Mouse (Mus musculus): ENCODE measurements at regions not wholly inside any gene's neighbourhood (a gene's known extent, or its start where the extent isn't known, plus 50 kb on each side); places are given as distances from the start of the nearest gene placed in this dataset.
A peak's percentile ranks its signal among the peaks of the same experiment; 100 is the strongest.

DNA sequence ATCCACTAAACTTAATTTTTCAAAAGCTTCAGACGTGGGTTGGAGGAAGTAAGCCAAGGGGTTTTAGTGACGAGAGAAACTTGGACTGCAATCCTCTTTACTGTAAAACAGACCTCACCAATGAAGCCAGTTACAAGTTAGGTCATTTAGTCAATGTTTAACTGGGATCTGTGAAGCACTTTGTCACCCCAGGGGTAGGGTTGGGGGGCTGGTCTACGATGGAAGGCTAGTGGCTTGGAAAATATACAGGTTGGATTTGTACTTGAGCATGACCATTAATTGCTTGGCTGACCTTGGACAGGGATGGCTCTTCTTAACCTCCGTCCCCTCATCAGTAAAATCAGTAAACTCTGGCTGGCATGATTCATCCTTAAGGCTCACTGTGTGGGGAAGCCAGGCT is 142.2 kb downstream of the Pax1 start:
- Histone ChIP-seq H3K4me3 (ENCODE audit: insufficient read depth in 1 of 2, low read depth in 1 of 2, low read length in 2 of 2, poor library complexity in 1 of 2, severe bottlenecking in 1 of 2) (no peak overlapping the region), H3K27ac (ENCODE audit: insufficient read depth, low read depth, low read length, poor library complexity, severe bottlenecking) (no peak overlapping the region), H3K9ac (ENCODE audit: insufficient read depth, low read depth, low read length, poor library complexity, severe bottlenecking) (no peak overlapping the region), H3K9me3 (ENCODE audit: control insufficient read depth, insufficient read depth, low read depth, low read length) (no peaks in the 10 kb centered on the region), H3K36me3 (ENCODE audit: control insufficient read depth, insufficient read depth, low read length, poor library complexity, severe bottlenecking) (no peaks in the 10 kb centered on the region), H3K4me1 (ENCODE audit: control insufficient read depth in 2 of 2, insufficient read depth in 2 of 2, low read length in 2 of 2, poor library complexity in 1 of 2) (no peaks in the 10 kb centered on the region)
- DNase-seq (ENCODE audit: low read depth, low spot score), result no peak
- in situ Hi-C loops (cut with MboI; ENCODE audit: low sequenced_read_pairs in 2 of 2, unreplicated experiment in 2 of 2), result no loop called here
- TF ChIP-seq ZNF384 (IDR thresholded peaks at IDR 0.05; ENCODE audit: low read depth, low read length) (no peak), MAFK (IDR thresholded peaks at IDR 0.05; ENCODE audit: insufficient read depth, low read depth, low read length) (no peak), ZC3H11A (IDR thresholded peaks at IDR 0.05; ENCODE audit: borderline replicate concordance, low read depth, low read length) (no peak), HCFC1 (IDR thresholded peaks at IDR 0.05; ENCODE audit: borderline replicate concordance, insufficient read depth, low read length) (no peak), CHD2 (IDR thresholded peaks at IDR 0.05; ENCODE audit: low read depth, low read length) (no peak)

DNA sequence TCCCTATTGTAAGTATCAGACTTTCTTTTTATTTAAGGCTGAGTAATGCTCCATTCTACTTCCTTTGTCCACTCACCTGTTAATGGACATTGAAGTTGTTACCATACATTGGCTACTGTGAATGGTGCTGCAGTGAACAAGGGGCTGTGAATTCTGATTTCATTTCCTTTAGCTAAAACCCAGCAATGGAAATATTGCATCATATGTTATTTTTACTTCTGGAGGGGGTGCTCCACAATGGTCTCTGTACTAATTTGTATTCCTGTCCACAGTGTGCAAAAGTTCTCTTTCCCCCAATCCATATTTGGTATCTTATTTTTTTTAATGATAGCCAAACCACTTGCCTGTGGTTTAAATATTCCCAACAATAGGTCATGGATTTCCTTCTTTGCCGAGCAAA is 137.0 kb downstream of the Pax1 start:
- Histone ChIP-seq H3K4me3 (ENCODE audit: insufficient read depth in 1 of 2, low read depth in 1 of 2, low read length in 2 of 2, poor library complexity in 1 of 2, severe bottlenecking in 1 of 2) (no peak overlapping the region), H3K4me1 (ENCODE audit: control insufficient read depth in 2 of 2, insufficient read depth in 2 of 2, low read length in 2 of 2, poor library complexity in 1 of 2) (no peaks in the 10 kb centered on the region), H3K9ac (ENCODE audit: insufficient read depth, low read depth, low read length, poor library complexity, severe bottlenecking) (no peak overlapping the region), H3K36me3 (ENCODE audit: control insufficient read depth, insufficient read depth, low read length, poor library complexity, severe bottlenecking) (no peaks in the 10 kb centered on the region), H3K27ac (ENCODE audit: insufficient read depth, low read depth, low read length, poor library complexity, severe bottlenecking) (no peak overlapping the region), H3K9me3 (ENCODE audit: control insufficient read depth, insufficient read depth, low read depth, low read length) (no peaks in the 10 kb centered on the region)
- in situ Hi-C loops (cut with MboI; ENCODE audit: low sequenced_read_pairs in 2 of 2, unreplicated experiment in 2 of 2), result no loop called here
- TF ChIP-seq ZC3H11A (IDR thresholded peaks at IDR 0.05; ENCODE audit: borderline replicate concordance, low read depth, low read length) (no peak), MAFK (IDR thresholded peaks at IDR 0.05; ENCODE audit: insufficient read depth, low read depth, low read length) (no peak), HCFC1 (IDR thresholded peaks at IDR 0.05; ENCODE audit: borderline replicate concordance, insufficient read depth, low read length) (no peak), CHD2 (IDR thresholded peaks at IDR 0.05; ENCODE audit: low read depth, low read length) (no peak), ZNF384 (IDR thresholded peaks at IDR 0.05; ENCODE audit: low read depth, low read length) (no peak)
- DNase-seq (ENCODE audit: low read depth, low spot score), result no peak

DNA sequence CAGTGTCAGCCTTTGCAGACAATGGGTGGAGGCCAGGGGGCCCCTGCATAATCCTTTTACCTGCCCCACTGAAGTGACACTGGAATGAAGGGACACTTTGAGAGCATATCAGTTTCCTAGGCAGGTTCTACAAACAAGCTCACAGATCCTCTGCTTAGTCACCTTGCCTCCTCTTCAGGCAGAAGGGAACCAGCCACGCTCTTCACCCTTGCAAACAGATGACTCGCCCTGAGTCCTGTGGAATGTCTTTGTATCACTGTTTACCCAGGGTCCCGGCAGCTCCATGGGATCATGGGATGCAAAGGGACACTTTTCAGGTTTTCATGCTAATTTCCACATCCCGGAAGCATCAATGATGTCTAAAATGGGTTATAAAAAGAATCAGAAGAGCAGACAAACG is 94.2 kb downstream of the Pax1 start:
- in situ Hi-C loops (cut with MboI; ENCODE audit: low sequenced_read_pairs in 2 of 2, unreplicated experiment in 2 of 2), result no loop called here
- H3K9ac ChIP-seq (ENCODE audit: insufficient read depth, low read depth, low read length, poor library complexity, severe bottlenecking), result no peak overlapping the region
- DNase-seq (ENCODE audit: low read depth, low spot score), result peak; percentile 8
- no peaks in the 10 kb centered on the region for H3K36me3 ChIP-seq (ENCODE audit: control insufficient read depth, insufficient read depth, low read length, poor library complexity, severe bottlenecking)
- no peaks in the 10 kb centered on the region for H3K9me3 ChIP-seq (ENCODE audit: control insufficient read depth, insufficient read depth, low read depth, low read length)
- TF ChIP-seq MAFK (IDR thresholded peaks at IDR 0.05; ENCODE audit: insufficient read depth, low read depth, low read length) (no peak), CHD2 (IDR thresholded peaks at IDR 0.05; ENCODE audit: low read depth, low read length) (no peak), HCFC1 (IDR thresholded peaks at IDR 0.05; ENCODE audit: borderline replicate concordance, insufficient read depth, low read length) (no peak), ZC3H11A (IDR thresholded peaks at IDR 0.05; ENCODE audit: borderline replicate concordance, low read depth, low read length) (no peak), ZNF384 (IDR thresholded peaks at IDR 0.05; ENCODE audit: low read depth, low read length) (no peak)
- no peak overlapping the region for H3K4me3 ChIP-seq (ENCODE audit: insufficient read depth in 1 of 2, low read depth in 1 of 2, low read length in 2 of 2, poor library complexity in 1 of 2, severe bottlenecking in 1 of 2)
- H3K4me1 ChIP-seq (ENCODE audit: control insufficient read depth in 2 of 2, insufficient read depth in 2 of 2, low read length in 2 of 2, poor library complexity in 1 of 2), result no peaks in the 10 kb centered on the region
- no peak overlapping the region for H3K27ac ChIP-seq (ENCODE audit: insufficient read depth, low read depth, low read length, poor library complexity, severe bottlenecking)

DNA sequence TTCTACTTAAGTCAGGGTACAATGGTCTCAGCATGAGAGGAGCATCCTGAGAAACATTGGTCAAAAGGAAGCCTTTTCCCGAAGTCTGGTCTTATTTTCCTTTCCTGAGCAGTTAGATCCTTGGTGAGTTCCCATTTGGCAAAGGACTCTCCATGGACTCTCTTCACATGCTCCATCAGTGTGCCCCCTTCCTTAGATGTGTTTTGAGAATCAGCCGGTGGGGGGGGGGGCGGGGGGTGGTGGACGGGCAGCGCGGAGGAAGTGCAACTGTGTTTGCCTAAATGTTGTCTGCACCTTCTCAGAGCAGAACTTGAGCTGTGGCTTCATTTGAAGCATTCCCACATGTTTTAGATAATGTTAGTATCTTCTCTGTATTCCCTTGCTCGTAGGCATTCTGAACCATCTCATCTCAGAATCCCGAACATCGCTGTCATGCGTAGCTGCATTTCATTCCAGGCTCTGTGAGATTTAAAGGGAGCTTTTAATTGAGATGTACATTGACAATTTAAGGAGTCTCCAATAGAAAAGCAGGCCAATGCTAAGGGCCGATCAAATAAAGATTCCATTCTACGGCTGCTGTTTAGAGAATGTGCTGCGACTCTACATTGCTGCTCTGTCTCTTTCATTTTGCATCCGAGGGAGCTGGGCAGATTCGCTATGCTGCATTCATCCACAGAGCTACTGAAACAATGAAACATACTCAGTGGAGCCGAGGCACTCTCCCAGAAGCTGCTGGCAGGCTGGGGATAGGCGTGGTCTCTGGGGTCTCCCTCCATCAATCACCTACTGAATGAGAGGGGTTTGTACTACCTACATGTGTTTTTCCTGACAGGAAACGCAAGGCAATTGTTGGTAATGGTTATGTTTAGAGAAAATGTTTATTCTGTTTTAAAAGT is 92.9 kb downstream of the Pax1 start:
- H3K9ac ChIP-seq (ENCODE audit: insufficient read depth, low read depth, low read length, poor library complexity, severe bottlenecking), result no peak overlapping the region
- in situ Hi-C loops (cut with MboI; ENCODE audit: low sequenced_read_pairs in 2 of 2, unreplicated experiment in 2 of 2), result no loop called here
- DNase-seq (ENCODE audit: low read depth, low spot score), result no peak
- H3K36me3 ChIP-seq (ENCODE audit: control insufficient read depth, insufficient read depth, low read length, poor library complexity, severe bottlenecking), result no peaks in the 10 kb centered on the region
- H3K4me1 ChIP-seq (ENCODE audit: control insufficient read depth in 2 of 2, insufficient read depth in 2 of 2, low read length in 2 of 2, poor library complexity in 1 of 2), result no peaks in the 10 kb centered on the region
- H3K27ac ChIP-seq (ENCODE audit: insufficient read depth, low read depth, low read length, poor library complexity, severe bottlenecking), result no peak overlapping the region
- H3K9me3 ChIP-seq (ENCODE audit: control insufficient read depth, insufficient read depth, low read depth, low read length), result no peaks in the 10 kb centered on the region
- TF ChIP-seq ZC3H11A (IDR thresholded peaks at IDR 0.05; ENCODE audit: borderline replicate concordance, low read depth, low read length) (no peak), ZNF384 (IDR thresholded peaks at IDR 0.05; ENCODE audit: low read depth, low read length) (no peak), CHD2 (IDR thresholded peaks at IDR 0.05; ENCODE audit: low read depth, low read length) (no peak), HCFC1 (IDR thresholded peaks at IDR 0.05; ENCODE audit: borderline replicate concordance, insufficient read depth, low read length) (no peak), MAFK (IDR thresholded peaks at IDR 0.05; ENCODE audit: insufficient read depth, low read depth, low read length) (no peak)
- H3K4me3 ChIP-seq (ENCODE audit: insufficient read depth in 1 of 2, low read depth in 1 of 2, low read length in 2 of 2, poor library complexity in 1 of 2, severe bottlenecking in 1 of 2), result no peak overlapping the region
